21 mouse cellular contexts compared by ENCODE assay signal in the genomic region with DNA sequence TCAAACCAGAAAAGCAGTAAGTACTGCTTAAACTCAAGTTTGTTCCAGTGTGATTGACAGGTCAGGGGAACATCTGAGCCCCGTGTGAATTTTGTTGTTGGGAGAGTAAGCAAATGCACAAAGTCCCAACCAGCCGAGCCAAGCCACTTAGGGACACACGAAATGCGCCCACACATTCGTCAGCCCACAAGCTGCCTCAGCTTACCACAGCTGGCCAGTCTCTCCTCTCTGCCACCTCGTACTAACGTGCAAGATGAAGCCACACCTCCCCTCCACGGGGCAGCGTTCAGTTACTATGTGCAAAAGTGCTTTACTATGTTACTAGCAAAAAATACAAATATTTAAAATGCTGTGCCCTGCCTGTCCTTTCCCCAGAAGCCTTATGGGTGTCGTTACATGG.
DNase-seq lines count a peak whose midpoint lies in the region; ATAC-seq and TF ChIP-seq lines count a peak whose summit lies in the region.
"Had no signal": no experiment of that assay in that cellular context is flagged by ENCODE, and none has a peak within 500 bp of the region (broad histone marks: within the 10 kb centered on the region; RNA-seq: fewer than 3 reads in every experiment).

No protein-coding gene starts in this region.

- H3K9me3 ChIP-seq in heart, embryonic 10.5 days: no peaks in the 10 kb centered on the region
- no peaks in the 10 kb centered on the region for H3K9me3 ChIP-seq in heart, embryonic 12.5 days (replicated peaks)

- ATAC-seq in heart, embryonic 12.5 days (ENCODE audit: insufficient number of reproducible peaks, low FRiP score): no peak
- ATAC-seq: activated CD4-positive, CD25-positive, alpha-beta regulatory T cell, adult 4 months; CD4-positive, CD25-positive, alpha-beta regulatory T cell, adult 4 months; Patski had no signal

- no peaks in the 10 kb centered on the region for H3K36me3 ChIP-seq in heart, embryonic 10.5 days
- no peaks in the 10 kb centered on the region for H3K36me3 ChIP-seq in heart, embryonic 12.5 days
- H3K36me3 ChIP-seq in thymus, adult 2 months (ENCODE audit: control insufficient read depth, insufficient read depth, low read length): no peaks in the 10 kb centered on the region
- H3K36me3 ChIP-seq: G1E had no signal

- no peak for TF ChIP-seq CTCF in thymus, adult 2 months (IDR thresholded peaks at IDR 0.05; ENCODE audit: borderline replicate concordance, control insufficient read depth, extremely low read depth, insufficient read depth, low read length, poor library complexity)

- DNase-seq in heart, adult 11 months: peak; percentile 60
- no peak for DNase-seq in heart, adult 8-10 months (ENCODE audit: low spot score)
- DNase-seq in heart, embryonic 10.5 days (ENCODE audit: low spot score): peak; percentile 68
- DNase-seq in thymus, postnatal 4 days: peak; percentile 19
- DNase-seq in thymus, adult 2 months: no peak
- DNase-seq: adrenal gland, adult 2 months; adrenal gland, adult 8-10 months; adrenal gland, postnatal 10 days; adrenal gland, postnatal 14 days; adrenal gland, postnatal 25 days; adrenal gland, postnatal 36 days; B cell, adult 2 months; cerebellum, adult 11 months; cerebellum, adult 11-12 months; cerebellum, adult 18-20 months had no signal

- H3K4me2 ChIP-seq in heart, embryonic 12.5 days: no peak overlapping the region

- H3K27me3 ChIP-seq in heart, embryonic 10.5 days (ENCODE audit: insufficient read depth, poor library complexity, severe bottlenecking): no peaks in the 10 kb centered on the region
- no peaks in the 10 kb centered on the region for H3K27me3 ChIP-seq in heart, embryonic 12.5 days (replicated peaks)
- H3K27me3 ChIP-seq in thymus, adult 2 months (ENCODE audit: control insufficient read depth, insufficient read depth, low read length): no peaks in the 10 kb centered on the region
- H3K27me3 ChIP-seq: CH12.LX, Patski had no signal

- no peak for TF ChIP-seq POLR2A in thymus, adult 2 months (IDR thresholded peaks at IDR 0.05; ENCODE audit: control insufficient read depth, extremely low read depth, insufficient read depth, low read length, poor library complexity)

- H3K4me3 ChIP-seq in heart, embryonic 10.5 days: no peak overlapping the region
- no peak overlapping the region for H3K4me3 ChIP-seq in heart, embryonic 12.5 days
- no peak overlapping the region for H3K4me3 ChIP-seq in thymus, adult 2 months (ENCODE audit: control insufficient read depth, insufficient read depth, low read length)

- WGBS in heart, embryonic 10.5 days: 84% methylated on average over 10 of the region's 10 CpGs
- 80% methylated on average over 10 of the region's 10 CpGs for WGBS in heart, embryonic 12.5 days
- WGBS in thymus, adult 2 months: 86% methylated on average over 10 of the region's 10 CpGs

- H3K4me1 ChIP-seq in heart, embryonic 10.5 days: peaks cover 5% of the 10 kb centered on the region; the same call in 1 of the 2 replicates
- peaks cover 6% of the 10 kb centered on the region; the same call in 1 of the 2 replicates for H3K4me1 ChIP-seq in heart, embryonic 12.5 days (replicated peaks)
- H3K4me1 ChIP-seq in thymus, adult 2 months (replicated peaks; ENCODE audit: control insufficient read depth, insufficient read depth, low read length): peaks cover 33% of the 10 kb centered on the region

- H3K27ac ChIP-seq in heart, embryonic 10.5 days: no peak overlapping the region
- H3K27ac ChIP-seq in heart, embryonic 12.5 days (ENCODE audit: poor library complexity, severe bottlenecking): no peak overlapping the region
- H3K27ac ChIP-seq in thymus, adult 2 months (ENCODE audit: control insufficient read depth, insufficient read depth, low read length): no peak overlapping the region

- no peak overlapping the region for H3K9ac ChIP-seq in heart, embryonic 12.5 days

Comparison
In these comparisons a context has a peak if more than half of its experiments do, and no peak if none do; other contexts are left out.
1. DNase-seq: peak in heart, adult 11 months (single experiment), heart, embryonic 10.5 days (single experiment) and thymus, postnatal 4 days (single experiment); none in heart, adult 8-10 months (single experiment) and thymus, adult 2 months (single experiment).